Mouse (Mus musculus) cerebellum, postnatal 10 days (tissue): ENCODE measurements around the gene Hjurp.
"Not testable (repeated sequence)": the region's sequence is repeated elsewhere in the genome, so short reads cannot be mapped to it uniquely, and the experiment has no call there.

Source experiments
- DNase-seq, 2 experiments: peaks; one replicate each; pipeline ENCODE4 v3.0.0; 2021; ENCODE audit warnings: mixed read lengths in 2 of 2

Gene Hjurp

DNA sequence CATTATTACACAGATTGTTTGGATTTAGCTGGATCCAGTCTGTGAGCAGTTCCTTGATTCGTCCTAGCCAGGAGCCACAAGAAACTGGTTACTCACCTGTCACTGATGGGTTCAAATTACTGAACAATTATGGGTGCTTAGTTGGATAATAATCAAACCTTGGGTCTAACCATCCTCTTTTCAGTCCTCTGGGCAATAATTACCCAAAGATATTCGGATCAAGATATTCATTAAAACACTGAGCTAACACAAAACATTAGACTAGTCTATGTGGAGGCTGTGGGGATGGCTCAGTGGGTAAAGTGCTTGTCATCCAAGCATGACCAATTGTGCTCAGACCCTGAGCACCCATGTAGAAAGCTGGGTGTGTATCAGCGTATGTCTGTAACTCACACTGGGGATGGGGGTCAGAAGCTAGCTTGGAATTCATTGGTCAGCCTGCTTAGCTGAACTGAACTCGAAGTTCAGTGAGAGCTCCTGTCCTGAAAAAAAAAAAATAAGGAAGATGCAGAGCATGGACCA is 41.5 kb downstream of the Hjurp start:
- no peak for DNase-seq

DNA sequence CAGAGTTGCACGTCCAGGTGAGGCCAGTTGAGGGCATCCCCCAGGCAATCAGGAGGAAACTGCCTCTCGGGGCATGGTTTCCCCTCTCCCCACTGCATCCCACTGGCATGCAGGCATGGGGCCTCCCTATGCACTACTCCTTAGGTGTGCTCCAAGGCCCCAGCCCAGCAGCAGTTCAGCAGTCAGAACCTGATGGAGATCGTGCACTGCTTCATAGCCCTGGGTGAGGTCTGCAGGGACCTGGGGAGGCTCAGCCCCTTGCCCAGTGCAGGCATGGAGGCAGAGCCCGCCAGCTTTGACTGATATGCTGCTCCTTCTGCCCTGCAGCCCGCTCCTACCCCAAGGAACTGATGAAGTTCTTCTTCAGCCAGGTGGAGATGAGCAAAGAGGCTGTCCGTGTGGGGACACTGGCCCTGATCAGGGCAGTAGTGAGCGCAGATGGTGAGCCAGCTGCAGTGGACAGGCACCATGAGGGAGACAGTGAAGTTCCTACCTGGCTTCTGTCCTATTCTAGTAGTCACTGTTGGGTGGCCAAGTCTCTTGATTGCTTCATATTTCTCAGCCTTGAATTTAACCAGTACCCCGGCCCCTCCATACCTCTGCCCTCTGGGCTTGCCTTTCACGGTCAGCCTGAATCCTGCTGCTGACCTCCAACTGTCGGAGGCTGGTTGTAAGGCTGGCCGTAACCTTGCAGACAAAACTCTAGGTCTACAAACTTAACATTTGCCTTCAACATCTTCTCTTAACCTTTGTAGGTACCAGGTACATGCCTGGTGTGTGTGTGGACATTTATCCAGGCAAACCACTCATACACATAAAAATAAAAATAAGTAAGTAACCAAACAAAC is 42.2 kb downstream of the Hjurp start:
- no peak for DNase-seq

DNA sequence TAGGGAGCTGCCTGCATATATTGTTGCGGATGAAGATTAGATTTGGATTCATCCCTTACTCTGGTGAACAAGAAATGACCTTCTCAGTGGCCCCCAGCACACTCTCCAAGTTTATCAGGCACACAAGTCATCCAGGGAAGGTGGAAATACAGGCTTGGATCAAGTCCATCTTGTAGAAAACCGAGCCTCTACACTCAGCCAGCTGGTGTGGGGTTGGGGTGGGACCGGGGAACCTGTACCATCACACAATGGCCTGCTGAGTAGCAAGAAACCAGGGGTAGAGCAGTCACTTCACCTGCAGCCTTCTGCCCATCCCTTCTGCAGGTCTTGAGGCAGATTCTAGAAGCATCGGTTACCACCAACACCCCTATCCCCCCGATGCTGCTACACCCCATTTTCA is 42.8 kb downstream of the Hjurp start:
- DNase-seq = no peak

DNA sequence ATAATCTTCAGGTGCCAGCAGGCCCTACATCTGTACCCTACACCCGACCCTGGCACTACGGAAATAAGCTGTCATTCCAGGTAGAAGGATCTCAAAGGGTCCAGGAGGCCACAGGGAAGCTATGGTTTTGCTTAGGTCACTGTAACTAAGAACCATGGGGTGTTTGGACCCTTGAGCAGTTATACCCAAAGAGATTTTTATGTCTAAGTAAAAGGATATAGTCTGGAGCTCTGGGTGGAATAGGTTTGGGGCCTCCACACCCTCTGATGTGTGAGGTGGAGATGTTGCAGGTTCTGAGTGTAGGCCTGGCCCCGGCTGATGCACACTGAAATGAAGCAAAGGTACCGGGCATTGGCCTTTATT is 43.2 kb downstream of the Hjurp start:
- DNase-seq = no peak

DNA sequence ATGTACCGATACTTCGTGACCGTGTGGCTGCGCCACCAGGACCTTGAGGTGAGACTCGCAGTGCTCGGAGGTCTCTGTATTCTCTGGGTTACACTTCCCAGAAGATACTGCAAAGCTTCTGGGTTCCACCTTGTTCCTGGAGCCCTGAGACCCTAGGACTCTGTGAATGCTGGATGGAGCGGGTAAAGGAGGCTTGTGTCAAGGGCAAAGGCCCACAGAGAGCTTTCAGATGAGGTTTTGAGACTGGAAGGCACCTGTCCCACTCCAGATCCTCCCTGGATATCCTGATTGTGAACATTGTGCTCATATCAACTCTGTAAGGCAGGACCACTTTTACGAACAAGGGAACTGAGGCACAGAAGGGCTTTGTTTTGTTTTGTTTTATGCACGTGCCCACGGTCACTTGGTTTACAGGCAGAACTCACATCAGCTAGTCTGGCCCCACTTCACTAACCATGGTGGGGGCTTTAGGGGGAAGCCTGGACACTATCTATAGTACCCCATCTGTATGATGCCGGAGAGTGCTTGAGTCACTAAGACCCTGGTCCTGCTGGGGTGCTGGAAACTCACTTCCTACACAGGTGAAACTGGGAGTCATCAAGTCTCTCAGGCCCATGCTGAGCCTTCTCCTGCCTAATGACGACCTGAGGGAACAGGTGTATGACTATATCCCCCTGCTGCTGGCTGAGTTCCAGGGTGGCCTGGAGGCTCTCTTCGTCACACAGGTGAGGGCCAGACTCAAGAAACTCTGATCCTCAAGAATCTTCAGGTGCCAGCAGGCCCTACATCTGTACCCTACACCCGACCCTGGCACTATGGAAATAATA is 43.8 kb downstream of the Hjurp start:
- DNase-seq = no peak

DNA sequence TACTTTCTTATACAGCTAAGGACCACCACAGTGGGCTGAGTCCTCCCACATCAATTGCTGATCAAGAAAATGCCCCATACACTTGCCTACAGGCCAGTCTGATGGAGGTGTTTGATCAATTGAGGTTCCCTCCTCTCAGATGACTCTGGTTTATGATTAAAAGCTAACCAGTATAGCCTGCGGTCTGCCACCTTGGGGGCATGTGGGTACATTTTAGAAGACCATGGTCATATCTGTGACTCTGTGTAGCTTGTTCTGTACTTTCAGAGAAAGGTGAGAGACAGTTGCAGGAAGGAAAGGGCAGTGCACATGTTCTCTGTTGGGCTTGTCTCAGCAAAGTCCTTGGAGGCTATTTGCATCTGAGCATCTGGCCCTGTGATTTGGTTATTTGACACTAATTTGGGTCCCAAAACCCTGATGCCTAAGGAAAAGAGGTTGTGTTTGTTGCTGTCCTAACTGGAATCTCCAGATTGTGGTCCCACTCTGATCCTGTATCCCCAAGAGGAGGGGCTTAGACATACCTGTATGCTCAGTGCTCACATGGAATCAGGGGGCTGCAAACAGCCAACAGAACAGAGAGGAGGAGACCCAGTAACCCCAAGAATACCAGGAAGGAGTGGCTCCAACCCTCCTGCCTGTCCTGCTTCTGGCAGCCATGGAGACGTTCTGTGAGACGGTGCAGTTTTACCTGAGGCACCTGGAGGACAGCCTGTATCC is 44.6 kb downstream of the Hjurp start:
- DNase-seq = no peak

DNA sequence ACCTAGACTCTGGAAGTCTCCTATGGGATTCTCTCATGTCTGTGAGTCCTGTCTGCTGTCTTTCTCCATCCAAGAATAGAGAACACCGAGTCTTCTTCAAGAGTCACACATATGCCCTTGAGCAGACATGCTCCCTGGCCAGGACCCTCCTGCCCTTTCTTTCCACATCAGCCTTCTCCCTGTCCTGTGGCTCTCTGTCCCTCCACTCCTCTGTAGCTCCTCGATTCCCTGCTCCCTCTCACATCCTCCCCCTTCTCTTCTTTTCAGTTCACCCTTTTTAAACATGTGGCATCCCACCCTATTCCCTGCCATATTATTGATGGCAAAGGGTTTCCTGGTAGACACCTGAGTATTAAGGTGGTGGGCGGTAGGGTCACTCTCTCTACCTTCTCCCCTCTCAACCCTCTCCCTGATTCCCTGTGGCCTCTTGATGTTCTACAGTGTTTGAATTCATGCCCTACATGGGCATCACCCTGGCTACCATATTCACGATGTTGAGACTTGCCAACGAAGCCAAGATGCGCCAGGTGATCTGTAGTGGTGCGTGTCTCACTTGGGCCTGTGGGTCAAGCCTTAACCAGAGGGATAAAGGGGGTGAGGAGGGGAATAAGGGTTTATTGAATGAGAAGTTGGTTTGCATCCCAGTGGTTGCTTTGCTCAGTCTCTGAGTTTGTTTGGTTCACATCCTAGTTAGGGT is 45.5 kb downstream of the Hjurp start:
- no peak for DNase-seq

DNA sequence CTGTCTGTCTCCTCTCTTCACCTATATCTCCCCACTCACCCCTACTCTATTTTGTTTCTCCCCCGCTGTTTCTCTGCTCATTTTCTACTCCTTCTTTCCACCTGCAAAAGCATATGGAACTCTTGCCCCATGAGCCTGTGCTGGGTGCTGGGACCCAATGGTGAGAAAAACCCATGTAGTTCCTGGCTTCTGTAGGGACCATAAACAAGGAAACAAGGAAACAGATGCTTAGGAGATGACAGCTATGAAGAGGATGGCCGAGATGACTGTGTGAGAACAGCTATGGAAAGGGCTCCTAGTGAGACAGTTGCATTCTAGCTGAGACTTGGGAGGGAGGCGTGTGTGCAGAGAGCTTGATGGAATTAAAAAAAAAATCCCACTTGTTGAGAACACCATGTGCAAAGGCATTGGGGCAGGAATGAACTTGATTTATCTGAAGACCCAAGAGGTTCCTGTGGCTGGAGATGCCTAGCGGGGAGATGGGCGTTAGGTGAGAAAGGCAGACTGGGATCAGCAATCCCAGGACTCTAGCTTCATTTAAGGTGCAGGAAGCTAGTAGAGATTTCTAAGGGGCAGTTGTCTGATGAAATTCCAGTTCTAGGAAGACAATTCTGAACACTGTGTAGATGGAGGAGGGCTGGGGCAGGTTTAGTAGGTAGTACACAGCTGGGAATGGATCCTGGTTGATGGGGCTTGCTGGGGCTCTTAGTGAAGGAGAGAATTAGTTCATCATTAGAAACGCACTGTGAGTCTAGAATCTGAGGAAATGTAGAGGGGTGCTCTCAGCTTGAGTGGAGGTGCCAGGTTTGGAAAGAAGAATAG is 46.2 kb downstream of the Hjurp start:
- no peak for DNase-seq

DNA sequence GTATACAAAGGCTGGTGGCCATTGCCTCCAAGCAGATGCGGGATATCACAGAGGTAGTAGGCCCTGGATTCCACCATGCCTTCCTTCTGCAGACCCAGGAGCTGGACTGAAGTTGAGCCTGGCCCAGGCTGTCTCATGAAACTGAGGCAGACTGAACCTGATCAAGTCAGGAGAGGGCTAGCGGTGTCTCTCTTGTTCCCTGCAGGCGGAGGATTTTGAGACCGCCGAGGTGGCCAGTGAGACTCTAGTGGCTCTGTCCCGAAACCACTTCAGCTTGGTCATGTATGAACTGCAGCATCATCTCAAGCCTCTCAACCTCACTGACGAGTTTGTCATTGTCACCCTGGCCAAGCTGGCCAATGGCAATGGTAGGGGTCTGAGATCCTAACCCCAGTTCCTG is 47.0 kb downstream of the Hjurp start:
- DNase-seq = no peak

DNA sequence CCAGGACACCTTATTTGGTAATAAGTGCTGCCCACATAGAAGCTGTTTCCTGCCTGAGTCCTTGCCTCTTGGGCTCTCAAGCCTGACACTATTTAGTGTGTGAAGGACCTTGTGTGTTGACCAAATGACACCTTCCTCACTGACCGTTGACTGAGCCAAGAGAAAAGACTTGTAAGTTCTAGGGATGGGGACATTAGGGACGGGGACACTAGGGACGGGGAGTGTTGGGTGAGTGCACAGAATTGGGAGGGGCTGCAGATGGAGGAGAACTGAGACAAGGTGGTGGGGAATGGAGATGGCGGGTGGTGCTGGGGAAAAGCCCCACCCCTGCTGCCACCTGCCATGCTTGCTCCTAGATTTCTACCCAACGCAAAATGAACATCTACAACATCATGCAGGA is 47.4 kb downstream of the Hjurp start:
- DNase-seq = no peak

DNA sequence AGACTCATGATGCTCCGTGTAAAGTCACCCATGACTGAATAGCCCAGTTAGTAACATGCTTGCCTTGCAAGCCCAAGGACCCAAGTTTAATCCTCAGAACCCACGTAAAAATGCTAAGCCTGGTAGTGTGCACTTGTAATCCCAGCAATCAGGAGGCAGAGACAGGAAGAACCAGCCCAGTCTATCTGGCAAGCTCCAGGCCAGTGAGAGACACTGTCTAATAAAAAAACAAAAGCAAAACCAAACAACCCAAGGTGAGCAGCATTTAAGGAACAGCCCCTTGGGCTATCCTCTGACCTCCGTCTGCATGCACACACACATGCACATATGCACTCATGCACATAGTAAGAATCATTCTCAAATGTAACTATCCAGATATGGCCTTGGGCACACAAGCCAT is 47.9 kb downstream of the Hjurp start:
- DNase-seq = no peak

DNA sequence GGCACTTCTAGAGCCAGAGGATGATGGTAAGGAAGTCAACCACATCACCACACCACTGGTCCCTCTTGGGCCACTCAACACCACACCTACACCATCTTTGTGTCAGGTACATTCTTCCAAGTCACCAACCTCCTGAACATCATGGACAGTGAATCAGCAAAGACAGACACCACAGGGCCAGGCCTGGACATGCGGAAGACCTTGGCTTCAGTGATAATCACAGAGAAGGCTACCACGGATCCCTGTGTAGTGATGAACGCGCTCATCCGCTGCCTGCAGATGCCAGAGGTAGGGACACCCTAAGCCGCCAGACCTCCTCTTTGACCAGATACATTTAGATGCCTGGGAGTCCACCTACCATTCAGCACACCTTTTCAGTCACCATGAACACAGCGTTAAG is 49.3 kb downstream of the Hjurp start:
- no peak for DNase-seq

DNA sequence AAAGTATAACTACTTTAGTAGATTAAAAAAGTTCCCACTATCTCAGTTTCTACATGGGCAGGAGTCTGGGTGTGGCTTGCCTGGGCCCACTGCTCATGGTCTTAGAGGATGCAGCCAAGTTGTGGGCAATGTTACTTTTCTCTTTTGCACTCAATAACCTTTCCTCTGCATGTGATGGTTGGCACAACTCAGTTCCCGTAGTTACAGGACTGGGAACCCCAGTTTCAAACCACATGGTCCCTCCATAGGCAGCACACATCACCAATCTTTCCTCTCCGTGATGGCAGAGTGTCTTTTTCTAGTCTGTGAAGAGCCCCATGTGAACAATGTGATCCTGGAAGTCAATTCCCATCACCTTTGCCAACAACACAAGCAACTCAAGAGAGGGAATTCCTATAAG is 50.0 kb downstream of the Hjurp start:
- no peak for DNase-seq

DNA sequence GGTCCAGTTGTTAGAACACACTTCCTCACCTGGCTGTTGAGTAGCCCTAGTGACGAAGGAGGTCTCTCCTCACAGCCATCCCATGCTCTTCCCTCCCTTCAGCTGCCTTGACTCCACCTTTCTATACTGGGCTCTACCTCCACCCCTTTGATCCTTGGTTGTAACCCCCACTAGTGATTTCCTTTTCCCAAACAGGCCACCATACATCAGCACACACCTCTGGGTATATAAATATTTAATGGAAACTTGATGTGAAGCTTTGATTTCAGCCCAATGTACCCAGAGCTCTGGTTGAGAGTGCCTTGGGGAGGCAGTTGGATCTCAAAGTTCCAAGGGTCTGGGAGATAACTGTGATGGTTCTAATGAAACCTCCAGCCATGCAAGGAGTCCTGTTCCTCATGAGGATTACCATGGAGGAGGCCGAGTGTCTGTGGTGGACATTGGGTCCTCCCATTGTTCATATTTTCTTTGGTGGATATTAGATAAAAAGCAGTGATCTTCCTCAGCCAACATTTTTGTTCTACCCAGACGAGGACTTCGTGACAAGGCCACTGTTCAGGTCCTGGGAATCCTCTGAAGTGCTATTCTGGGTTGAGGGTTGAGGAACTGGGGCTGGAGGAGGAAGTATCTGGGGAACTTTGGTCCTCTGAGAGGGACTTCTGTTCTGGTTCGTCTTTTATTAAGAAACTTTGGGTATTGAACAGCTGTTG is 50.6 kb downstream of the Hjurp start, which contains the start of gene Mroh2a:
TSS of gene Mroh2a (plus strand) at position 317 of the 710 bp plus-strand sequence.
- no peak for DNase-seq

DNA sequence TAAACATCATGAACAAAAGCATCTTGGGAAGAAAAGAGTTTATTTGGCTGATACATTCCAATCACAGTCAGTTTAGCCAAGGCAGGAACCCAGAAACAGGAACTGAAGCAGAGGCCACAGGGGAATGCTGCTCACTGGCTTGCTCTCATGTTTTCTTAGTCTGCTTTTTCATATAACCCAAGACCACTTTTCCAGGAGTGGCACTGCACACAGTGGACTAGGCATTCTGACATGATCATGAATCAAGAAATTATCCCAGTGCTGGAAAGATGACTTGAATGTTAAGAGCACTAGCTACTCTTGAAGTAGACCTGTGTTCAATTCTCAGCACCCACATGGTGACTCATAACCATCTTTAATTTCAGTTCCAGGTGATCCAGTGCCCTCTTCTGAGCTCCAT is 51.7 kb downstream of the Hjurp start:
- no peak for DNase-seq

DNA sequence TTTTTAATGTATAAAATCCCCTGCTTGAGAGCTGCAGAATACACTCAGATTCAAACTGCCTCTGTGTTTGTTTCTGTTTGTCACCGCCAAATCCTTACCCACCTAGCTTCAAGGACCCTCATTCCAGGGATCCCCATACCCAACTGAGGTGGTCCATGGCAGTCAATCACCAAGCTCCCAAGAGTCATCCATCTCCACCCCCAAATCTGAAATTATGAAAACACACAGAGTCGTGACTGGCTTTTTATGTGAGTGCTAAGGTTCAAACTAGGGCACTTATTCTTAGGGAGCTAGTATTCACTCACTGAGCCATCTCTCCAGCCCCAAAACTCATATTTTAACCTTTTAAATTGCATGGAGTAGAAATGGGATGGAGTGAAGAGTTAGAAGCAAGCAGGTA is 52.1 kb downstream of the Hjurp start:
- DNase-seq = not testable (repeated sequence)

DNA sequence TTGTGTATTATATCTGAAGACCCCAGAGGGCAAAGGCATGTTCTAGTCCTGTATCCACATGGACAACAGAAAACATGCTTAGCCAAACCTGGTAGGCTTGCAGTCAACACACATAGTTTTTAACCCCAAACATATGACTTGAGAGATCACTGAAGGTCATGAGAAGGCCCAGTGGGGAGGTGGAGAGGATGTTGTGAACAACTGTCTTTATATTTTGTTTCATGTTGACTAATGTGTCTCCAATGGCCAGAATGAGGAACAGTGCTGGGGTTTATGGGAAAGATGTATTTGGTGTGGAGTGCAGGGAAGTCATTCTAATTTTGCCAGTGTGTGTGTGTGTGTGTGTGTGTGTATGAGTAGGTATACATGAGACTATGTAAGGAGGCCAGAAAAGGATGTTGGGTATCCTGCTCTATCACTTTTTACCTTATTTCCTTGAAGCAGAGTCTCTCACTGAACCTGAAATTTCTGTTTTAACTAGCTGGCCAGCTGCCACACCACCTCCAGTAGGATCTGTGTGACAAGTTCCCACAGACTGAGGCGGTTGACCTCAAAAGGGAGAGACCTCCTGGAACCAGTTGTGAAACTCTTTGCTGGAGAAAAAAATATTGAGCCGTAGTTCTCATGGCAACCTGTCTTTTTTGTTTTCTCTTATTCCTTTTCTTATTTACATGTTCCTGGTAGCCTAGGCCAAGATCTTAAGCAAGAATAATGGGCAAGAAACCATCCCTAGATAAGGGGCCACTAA is 53.2 kb downstream of the Hjurp start:
- DNase-seq = no peak

DNA sequence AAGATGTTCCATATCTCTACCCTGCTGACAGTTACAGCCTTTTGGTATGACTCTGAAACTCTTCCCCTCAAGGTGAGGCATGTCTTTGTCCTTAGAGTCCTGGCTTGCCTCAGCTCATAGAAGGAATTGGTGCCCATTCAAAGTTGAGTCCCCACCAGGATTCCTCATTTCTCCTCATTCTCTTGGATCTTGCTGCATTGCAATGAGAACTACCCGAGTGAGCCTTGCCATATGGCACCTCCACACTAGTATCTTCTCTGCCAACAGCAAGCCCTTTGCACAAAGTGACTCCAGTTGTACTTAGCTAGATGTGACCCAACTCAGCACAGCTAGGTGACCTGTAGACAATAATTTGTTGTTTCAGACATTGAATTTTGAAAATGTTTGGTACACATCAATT is 53.8 kb downstream of the Hjurp start:
- no peak for DNase-seq

DNA sequence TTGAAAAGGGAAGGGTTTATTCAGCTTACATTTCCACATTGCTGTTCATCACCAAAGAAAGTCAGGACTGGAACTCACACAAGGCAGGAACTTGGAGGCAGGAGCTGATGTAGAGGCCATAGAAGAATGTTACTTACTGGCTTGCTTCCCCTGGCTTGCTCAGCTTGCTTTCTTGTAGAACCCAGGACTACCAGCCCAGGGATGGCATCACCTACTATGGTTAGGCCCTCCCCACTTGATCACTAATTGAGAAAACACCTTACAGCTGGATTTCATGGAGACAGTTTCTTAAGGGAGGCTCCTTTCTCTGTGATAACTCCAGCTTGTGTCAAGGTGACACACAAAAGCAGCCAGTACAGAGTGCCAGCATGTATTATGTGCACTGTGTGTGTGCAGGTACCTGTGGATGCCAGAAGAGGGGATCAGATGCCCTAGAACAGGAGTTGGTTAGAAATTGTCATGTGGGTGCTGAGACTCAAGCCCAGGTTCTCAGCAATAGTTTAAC is 54.4 kb downstream of the Hjurp start:
- not testable (repeated sequence) for DNase-seq

DNA sequence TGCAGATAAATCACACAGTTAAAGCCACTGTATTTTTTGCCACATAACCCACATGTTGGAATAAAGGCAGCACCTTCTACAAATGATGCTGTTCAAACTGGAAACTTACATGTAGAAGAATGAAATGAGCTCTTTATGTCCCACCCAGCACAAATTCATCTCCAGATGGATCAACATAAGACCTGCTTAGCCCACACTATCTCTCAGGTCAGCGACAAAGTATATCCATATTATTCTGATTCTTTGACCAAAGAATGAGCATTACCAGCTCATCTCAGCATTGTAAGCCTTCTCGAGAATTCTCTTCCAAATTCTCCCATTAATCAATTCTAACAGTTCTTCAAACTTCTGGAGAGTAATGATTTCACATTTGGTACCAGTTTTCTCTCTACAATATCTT is 55.2 kb downstream of the Hjurp start:
- no peak for DNase-seq
